Mouse (Mus musculus) brown adipose tissue, adult 24 weeks (tissue): ENCODE data around the gene Cltc. TPM values are rescaled to one million over a fixed set of nuclear protein-coding genes. Genes with fewer than 3 reads are reported as not detected.
A peak's percentile ranks its signal among the peaks of the same experiment; 100 is the strongest.
"Not testable (repeated sequence)": the region's sequence is repeated elsewhere in the genome, so short reads cannot be mapped to it uniquely, and the experiment has no call there.

Source experiments
- H3K27ac ChIP-seq: fragments of 200-500 bp; replicated peaks from 2 replicates; pipeline ENCODE4 v1.5.1; 2012; ENCODE audit warnings: low read depth, mild to moderate bottlenecking, low read length
- H3K4me1 ChIP-seq: fragments of 200-500 bp; 2 replicates; pipeline ENCODE4 v1.6.1; 2012; ENCODE audit warnings: low read length, mixed read lengths; ENCODE audit not compliant: control insufficient read depth, insufficient read depth, insufficient read length
- H3K4me3 ChIP-seq: fragments of 200-500 bp; 2 replicates; pipeline ENCODE4 v1.5.1; 2012; ENCODE audit warnings: low read depth, mild to moderate bottlenecking, low read length, moderate library complexity; ENCODE audit not compliant: insufficient read depth
- polyA plus RNA-seq: library from polyadenylated mRNA; stranded (reverse); fragments of >200 nt; gene quantifications from 2 replicates; pipeline ENCODE4 v1.2.4, GENCODE M21; 2012; ENCODE audit not compliant: missing spikeins, insufficient read depth, insufficient read length

The Cltc gene
- polyA plus RNA-seq, 1 experiment = 155 TPM

GRCm38 (mm10) chr11:86751010-86751409 is 6.4 kb downstream of the Cltc start:
- Histone ChIP-seq H3K27ac (no peak overlapping the region), H3K4me1 (peaks cover 20% of the 10 kb centered on the region), H3K4me3 (no peak overlapping the region)

GRCm38 (mm10) chr11:86749776-86750423 is 7.5 kb downstream of the Cltc start:
- Histone ChIP-seq H3K4me3 (no peak overlapping the region), H3K27ac (0 out of 2 replicates have a peak overlapping the region, but pooled peaks have one; percentile 30), H3K4me1 (peaks cover 26% of the 10 kb centered on the region)

GRCm38 (mm10) chr11:86745634-86746404 is 11.5 kb downstream of the Cltc start:
- Histone ChIP-seq H3K4me3 (no peak overlapping the region), H3K4me1 (peaks cover 17% of the 10 kb centered on the region), H3K27ac (peak overlapping the region; percentile 75)

GRCm38 (mm10) chr11:86742605-86743004 is 14.8 kb downstream of the Cltc start:
- Histone ChIP-seq H3K4me1 (peaks cover 20% of the 10 kb centered on the region), H3K4me3 (no peak overlapping the region), H3K27ac (0 out of 2 replicates have a peak overlapping the region, but pooled peaks have one; percentile 2)

GRCm38 (mm10) chr11:86741505-86741904 is 15.9 kb downstream of the Cltc start:
- peaks cover 18% of the 10 kb centered on the region for H3K4me1 ChIP-seq
- no peak overlapping the region for H3K4me3 ChIP-seq
- no peak overlapping the region for H3K27ac ChIP-seq

- Histone ChIP-seq H3K27ac (no peak overlapping the region), H3K4me3 (no peak overlapping the region), H3K4me1 (peaks cover 9% of the 10 kb centered on the region)
Measured at GRCm38 (mm10) chr11:86739470-86739869, 17.9 kb downstream of the Cltc start.

GRCm38 (mm10) chr11:86738956-86739355 is 18.4 kb downstream of the Cltc start:
- H3K4me3 ChIP-seq = no peak overlapping the region
- H3K4me1 ChIP-seq = peaks cover 9% of the 10 kb centered on the region
- H3K27ac ChIP-seq = no peak overlapping the region

- H3K4me1 ChIP-seq, H3K4me3 ChIP-seq: not testable (repeated sequence)
- H3K27ac ChIP-seq = 0 out of 2 replicates have a peak overlapping the region, but pooled peaks have one; percentile 34
Measured at GRCm38 (mm10) chr11:86738308-86738707, 19.1 kb downstream of the Cltc start.

- H3K4me1 ChIP-seq = peaks cover 9% of the 10 kb centered on the region
- H3K4me3 ChIP-seq = no peak overlapping the region
- no peak overlapping the region for H3K27ac ChIP-seq
Measured at GRCm38 (mm10) chr11:86737301-86738000, 19.9 kb downstream of the Cltc start.

GRCm38 (mm10) chr11:86734993-86735392 is 22.4 kb downstream of the Cltc start:
- H3K27ac ChIP-seq = no peak overlapping the region
- no peak overlapping the region for H3K4me3 ChIP-seq
- peaks cover 4% of the 10 kb centered on the region for H3K4me1 ChIP-seq

GRCm38 (mm10) chr11:86734241-86734939 is 23.0 kb downstream of the Cltc start:
- Histone ChIP-seq H3K27ac (0 out of 2 replicates have a peak overlapping the region, but pooled peaks have one; percentile 37), H3K4me1 (peaks cover 2% of the 10 kb centered on the region; the same call in 1 of the 2 replicates), H3K4me3 (no peak overlapping the region)

- H3K27ac ChIP-seq = no peak overlapping the region
- no peaks in the 10 kb centered on the region for H3K4me1 ChIP-seq
- H3K4me3 ChIP-seq = no peak overlapping the region
Measured at GRCm38 (mm10) chr11:86731443-86731842, 25.9 kb downstream of the Cltc start.

- H3K27ac ChIP-seq = no peak overlapping the region
- no peak overlapping the region for H3K4me3 ChIP-seq
- no peaks in the 10 kb centered on the region for H3K4me1 ChIP-seq
Measured at GRCm38 (mm10) chr11:86725607-86726006, 31.8 kb downstream of the Cltc start.

GRCm38 (mm10) chr11:86724982-86725381 is 32.4 kb downstream of the Cltc start:
- H3K4me1 ChIP-seq = no peaks in the 10 kb centered on the region
- no peak overlapping the region for H3K4me3 ChIP-seq
- H3K27ac ChIP-seq = no peak overlapping the region

- no peaks in the 10 kb centered on the region for H3K4me1 ChIP-seq
- no peak overlapping the region for H3K4me3 ChIP-seq
- no peak overlapping the region for H3K27ac ChIP-seq
Measured at GRCm38 (mm10) chr11:86724004-86724403, 33.4 kb downstream of the Cltc start.
